Mouse (Mus musculus) ES-E14 (cell line): Measurements from ENCODE around the gene Smpd2. TPM values are rescaled to one million over a fixed set of nuclear protein-coding genes. Genes with fewer than 3 reads are reported as not detected.

Experiments used
- DNase-seq: peaks from one replicate; pipeline ENCODE4 v3.0.0-alpha.2; 2013; ENCODE audit warnings: low read depth, low spot score
- H3K27ac ChIP-seq: 2 replicates; pipeline ENCODE4 v1.5.1; 2012; ENCODE audit warnings: low read depth, mild to moderate bottlenecking, low read length, moderate library complexity, mixed read lengths; ENCODE audit not compliant: poor library complexity, insufficient read depth, severe bottlenecking
- H3K36me3 ChIP-seq: 2 replicates; pipeline ENCODE4 v1.6.1; 2012; ENCODE audit warnings: mild to moderate bottlenecking, low read length, moderate library complexity, mixed read lengths; ENCODE audit not compliant: control insufficient read depth, poor library complexity, insufficient read depth, severe bottlenecking
- H3K4me1 ChIP-seq, 2 experiments: fragments of 150-350 bp in 1 of 2; sonication (generic) in 1 of 2; 2 replicates each; pipeline ENCODE4 v1.6.1; 2012; ENCODE audit warnings: low read length in 2 of 2, mild to moderate bottlenecking in 1 of 2, mixed read lengths in 1 of 2; ENCODE audit not compliant: control insufficient read depth in 2 of 2, insufficient read depth in 2 of 2, poor library complexity in 1 of 2
- H3K4me3 ChIP-seq, 2 experiments: fragments of 150-350 bp in 1 of 2; sonication (generic) in 1 of 2; 2 replicates each; pipeline ENCODE4 v1.5.1; 2012; ENCODE audit warnings: low read length in 2 of 2, low read depth in 1 of 2, mild to moderate bottlenecking in 1 of 2, mixed read lengths in 1 of 2; ENCODE audit not compliant: insufficient read depth in 1 of 2, poor library complexity in 1 of 2, severe bottlenecking in 1 of 2
- H3K9ac ChIP-seq: 2 replicates; pipeline ENCODE4 v1.6.1; 2012; ENCODE audit warnings: low read depth, mild to moderate bottlenecking, low read length, mixed read lengths; ENCODE audit not compliant: poor library complexity, insufficient read depth, severe bottlenecking
- H3K9me3 ChIP-seq: fragments of 150-350 bp; sonication (generic); 2 replicates; pipeline ENCODE4 v1.6.1; 2012; ENCODE audit warnings: low read depth, mild to moderate bottlenecking, low read length; ENCODE audit not compliant: control insufficient read depth, insufficient read depth
- CHD2 ChIP-seq: IDR thresholded peaks from 2 replicates; pipeline ENCODE4 v1.6.1; 2014; ENCODE audit warnings: mild to moderate bottlenecking, low read depth, low read length, inconsistent platforms
- HCFC1 ChIP-seq: IDR thresholded peaks from 2 replicates; pipeline ENCODE4 v1.6.1; 2012; ENCODE audit warnings: low read length, inconsistent platforms, borderline replicate concordance; ENCODE audit not compliant: insufficient read depth
- MAFK ChIP-seq: IDR thresholded peaks from 2 replicates; pipeline ENCODE4 v1.6.1; 2014; ENCODE audit warnings: mild to moderate bottlenecking, low read depth, low read length, inconsistent platforms; ENCODE audit not compliant: insufficient read depth
- ZC3H11A ChIP-seq: IDR thresholded peaks from 2 replicates; pipeline ENCODE4 v1.6.1; 2012; ENCODE audit warnings: low read depth, mild to moderate bottlenecking, inconsistent platforms, low read length, borderline replicate concordance
- ZNF384 ChIP-seq: IDR thresholded peaks from 2 replicates; pipeline ENCODE4 v1.6.1; 2012; ENCODE audit warnings: low read depth, low read length, inconsistent platforms
- in situ Hi-C, 2 experiments: fragments of 600-800 bp; cut with MboI; formaldehyde crosslinking; loops; one replicate each; pipeline ENCODE4 v1.15.1; 2025; ENCODE audit warnings: low sequenced_read_pairs in 2 of 2, inconsistent platforms in 1 of 2; ENCODE audit not compliant: unreplicated experiment in 2 of 2
- total RNA-seq: library from RNA; depleted of rRNA; stranded (reverse); fragments of 300-350 nt; gene quantifications from 2 replicates; pipeline ENCODE4 v1.2.3, GENCODE M21; 2012; rRNA removed

Smpd2 gene
- total RNA-seq, result 31.7 and 54.8 TPM in 2 replicates

GRCm38 (mm10) chr10:41489708-41490517 lies at the start of gene Smpd2, which contains the start of gene Ppil6:
Gene Smpd2 (minus strand): TSS chr10:41490369.
Gene Ppil6 (plus strand): TSS chr10:41490439.
- Histone ChIP-seq H3K27ac (no peak within 1 kb of the TSS), H3K9me3 (no peaks in the 10 kb centered on the region), H3K4me3 (peak within 1 kb of the TSS; percentile 74 to 78), H3K4me1 (peaks cover 4 to 9% of the 10 kb centered on the region in 2 experiments; a peak in 1 of 4 replicates), H3K9ac (peak within 1 kb of the TSS; percentile 77), H3K36me3 (peaks cover 29% of the 10 kb centered on the region)
- peak; percentile 89 for DNase-seq
- TF ChIP-seq ZC3H11A, result no peak
- no peak for TF ChIP-seq HCFC1
- in situ Hi-C loops, result no loop called here

GRCm38 (mm10) chr10:41538986-41539385 lies 48.8 kb upstream of the Smpd2 start:
- no peaks in the 10 kb centered on the region for H3K4me1 ChIP-seq
- in situ Hi-C loops, result no loop called here
- peaks cover 5% of the 10 kb centered on the region for H3K36me3 ChIP-seq
- no peak for DNase-seq
- TF ChIP-seq HCFC1 (no peak), ZNF384 (no peak), CHD2 (no peak), MAFK (no peak), ZC3H11A (no peak)
- H3K9me3 ChIP-seq, result no peaks in the 10 kb centered on the region
- H3K4me3 ChIP-seq, result no peak overlapping the region
- H3K27ac ChIP-seq, result no peak overlapping the region
- H3K9ac ChIP-seq, result no peak overlapping the region

- no peaks in the 10 kb centered on the region for H3K4me1 ChIP-seq
- no peak overlapping the region for H3K27ac ChIP-seq
- H3K9ac ChIP-seq, result no peak overlapping the region
- in situ Hi-C loops, result no loop called here
- H3K9me3 ChIP-seq, result no peaks in the 10 kb centered on the region
- H3K36me3 ChIP-seq, result peaks cover 5% of the 10 kb centered on the region
- no peak overlapping the region for H3K4me3 ChIP-seq
- TF ChIP-seq ZC3H11A (no peak), MAFK (no peak), HCFC1 (no peak), CHD2 (no peak), ZNF384 (no peak)
- DNase-seq, result no peak
Measured at GRCm38 (mm10) chr10:41537983-41538330, 47.8 kb upstream of the Smpd2 start.

- H3K4me3 ChIP-seq, result no peak overlapping the region
- H3K27ac ChIP-seq, result no peak overlapping the region
- TF ChIP-seq ZNF384, result no peak
- TF ChIP-seq MAFK, result no peak
- no peak overlapping the region for H3K9ac ChIP-seq
- H3K9me3 ChIP-seq, result no peaks in the 10 kb centered on the region
- no peaks in the 10 kb centered on the region for H3K4me1 ChIP-seq
- peaks cover 5% of the 10 kb centered on the region for H3K36me3 ChIP-seq
- no peak for DNase-seq
- in situ Hi-C loops, result no loop called here
Measured at GRCm38 (mm10) chr10:41537226-41537982, 47.2 kb upstream of the Smpd2 start.
